Mouse (Mus musculus): ENCODE measurements around the gene Wdr26. TPM values are rescaled to one million over a fixed set of nuclear protein-coding genes. Genes with fewer than 3 reads are reported as not detected.

Gene Wdr26
- polyA plus RNA-seq (2012; rRNA removed) = 16.0 and 25.6 TPM in 2 replicates

GRCm38 (mm10) chr1:181211920-181212633 is at the start of gene Wdr26:
Gene Wdr26 (minus strand): TSS chr1:181212001.
- no peak for DNase-seq (ENCODE audit: low read depth, low spot score)
- WGBS = under 1% methylated on average over 53 of the region's 54 CpGs

GRCm38 (mm10) chr1:181260949-181261696 is 49.3 kb upstream of the Wdr26 start:
- no peak for DNase-seq (ENCODE audit: low read depth, low spot score)
- 33% methylated on average over 8 of the region's 8 CpGs for WGBS

GRCm38 (mm10) chr1:181260422-181260821 is 48.6 kb upstream of the Wdr26 start:
- DNase-seq (ENCODE audit: low read depth, low spot score) = no peak
- 82% methylated on average over 10 of the region's 10 CpGs for WGBS

GRCm38 (mm10) chr1:181259626-181260410 is 48.0 kb upstream of the Wdr26 start:
- DNase-seq (ENCODE audit: low read depth, low spot score) = no peak
- WGBS = 63% methylated on average over 11 of the region's 11 CpGs

- DNase-seq (ENCODE audit: low read depth, low spot score) = no peak
- 54% methylated on average over 5 of the region's 5 CpGs for WGBS
Measured at GRCm38 (mm10) chr1:181259056-181259455, 47.3 kb upstream of the Wdr26 start.

- 45% methylated on average over 5 of the region's 5 CpGs for WGBS
- DNase-seq (ENCODE audit: low read depth, low spot score) = no peak
Measured at GRCm38 (mm10) chr1:181258616-181259015, 46.8 kb upstream of the Wdr26 start.

- peak; percentile 83 for DNase-seq (ENCODE audit: low read depth, low spot score)
- 30% methylated on average over 20 of the region's 20 CpGs for WGBS
Measured at GRCm38 (mm10) chr1:181257585-181258555, 46.1 kb upstream of the Wdr26 start.

- 11% methylated on average over 35 of the region's 36 CpGs for WGBS
- peak; percentile 63 for DNase-seq (ENCODE audit: low read depth, low spot score)
Measured at GRCm38 (mm10) chr1:181256689-181257584, 45.1 kb upstream of the Wdr26 start.

- WGBS = 2% methylated on average over 20 of the region's 20 CpGs
- peak; percentile 57 for DNase-seq (ENCODE audit: low read depth, low spot score)
Measured at GRCm38 (mm10) chr1:181255891-181256688, 44.3 kb upstream of the Wdr26 start.

GRCm38 (mm10) chr1:181255450-181255849 is 43.6 kb upstream of the Wdr26 start:
- WGBS = 40% methylated on average over 9 of the region's 9 CpGs
- no peak for DNase-seq (ENCODE audit: low read depth, low spot score)

- DNase-seq (ENCODE audit: low read depth, low spot score) = no peak
- 80% methylated on average over 5 of the region's 5 CpGs for WGBS
Measured at GRCm38 (mm10) chr1:181251624-181252023, 39.8 kb upstream of the Wdr26 start.

- 91% methylated on average over 8 of the region's 8 CpGs for WGBS
- DNase-seq (ENCODE audit: low read depth, low spot score) = no peak
Measured at GRCm38 (mm10) chr1:181250961-181251360, 39.2 kb upstream of the Wdr26 start.

GRCm38 (mm10) chr1:181249537-181249936 is 37.7 kb upstream of the Wdr26 start:
- DNase-seq (ENCODE audit: low read depth, low spot score) = no peak
- 76% methylated on average over 6 of the region's 6 CpGs for WGBS

GRCm38 (mm10) chr1:181247175-181247574 is 35.4 kb upstream of the Wdr26 start:
- DNase-seq (ENCODE audit: low read depth, low spot score) = no peak
- WGBS = 45% methylated on average over 3 of the region's 3 CpGs

GRCm38 (mm10) chr1:181246487-181247138 is 34.8 kb upstream of the Wdr26 start:
- no peak for DNase-seq (ENCODE audit: low read depth, low spot score)
- 16% methylated on average over 7 of the region's 7 CpGs for WGBS

- 86% methylated on average over 11 of the region's 11 CpGs for WGBS
Measured at GRCm38 (mm10) chr1:181245554-181246486, 34.0 kb upstream of the Wdr26 start.

More at GRCm38 (mm10) chr1:181245554-181246486, 34.0 kb upstream of the Wdr26 start:
- no peak for DNase-seq (ENCODE audit: low read depth, low spot score)

Measured in large intestine, adult 2 months (tissue).